Mouse (Mus musculus): Measurements from ENCODE around the gene Atxn7l1.

The Atxn7l1 gene

GRCm38 (mm10) chr12:33276028-33276427 is 128.5 kb downstream of the Atxn7l1 start:
- no peak for DNase-seq (ENCODE audit: low read depth)

- DNase-seq (ENCODE audit: low read depth), result no peak
Observed at GRCm38 (mm10) chr12:33277427-33277826, 129.9 kb downstream of the Atxn7l1 start.

- no peak for DNase-seq (ENCODE audit: low read depth)
Observed at GRCm38 (mm10) chr12:33279159-33279558, 131.7 kb downstream of the Atxn7l1 start.

GRCm38 (mm10) chr12:33280805-33281204 is 133.3 kb downstream of the Atxn7l1 start:
- DNase-seq (ENCODE audit: low read depth), result no peak

- DNase-seq (ENCODE audit: low read depth), result no peak
Observed at GRCm38 (mm10) chr12:33284344-33284936, 136.9 kb downstream of the Atxn7l1 start.

- DNase-seq (ENCODE audit: low read depth), result peak; percentile 60
Observed at GRCm38 (mm10) chr12:33285354-33285753, 137.9 kb downstream of the Atxn7l1 start.

- no peak for DNase-seq (ENCODE audit: low read depth)
Observed at GRCm38 (mm10) chr12:33285933-33286649, 138.6 kb downstream of the Atxn7l1 start.

- no peak for DNase-seq (ENCODE audit: low read depth)
Observed at GRCm38 (mm10) chr12:33287686-33288085, 140.2 kb downstream of the Atxn7l1 start.

GRCm38 (mm10) chr12:33288746-33289145 is 141.3 kb downstream of the Atxn7l1 start:
- DNase-seq (ENCODE audit: low read depth), result no peak

- peak; percentile 59 for DNase-seq (ENCODE audit: low read depth)
Observed at GRCm38 (mm10) chr12:33302070-33302469, 154.6 kb downstream of the Atxn7l1 start.

GRCm38 (mm10) chr12:33302523-33303383 is 155.3 kb downstream of the Atxn7l1 start:
- no peak for DNase-seq (ENCODE audit: low read depth)

- no peak for DNase-seq (ENCODE audit: low read depth)
Observed at GRCm38 (mm10) chr12:33303384-33303770, 155.9 kb downstream of the Atxn7l1 start.

- DNase-seq (ENCODE audit: low read depth), result no peak
Observed at GRCm38 (mm10) chr12:33305106-33305505, 157.6 kb downstream of the Atxn7l1 start.

GRCm38 (mm10) chr12:33306476-33306875 is 159.0 kb downstream of the Atxn7l1 start:
- no peak for DNase-seq (ENCODE audit: low read depth)

- DNase-seq (ENCODE audit: low read depth), result no peak
Observed at GRCm38 (mm10) chr12:33308668-33309067, 161.2 kb downstream of the Atxn7l1 start.

- no peak for DNase-seq (ENCODE audit: low read depth)
Observed at GRCm38 (mm10) chr12:33313828-33314671, 166.6 kb downstream of the Atxn7l1 start.

GRCm38 (mm10) chr12:33314924-33315643 is 167.6 kb downstream of the Atxn7l1 start:
- no peak for DNase-seq (ENCODE audit: low read depth)

GRCm38 (mm10) chr12:33315804-33316203 is 168.3 kb downstream of the Atxn7l1 start:
- DNase-seq (ENCODE audit: low read depth), result no peak

- DNase-seq (ENCODE audit: low read depth), result no peak
Observed at GRCm38 (mm10) chr12:33317792-33318530, 170.5 kb downstream of the Atxn7l1 start.

GRCm38 (mm10) chr12:33322547-33322946 is 175.1 kb downstream of the Atxn7l1 start:
- no peak for DNase-seq (ENCODE audit: low read depth)

Measured in fibroblast of lung, adult 2 months (primary cell).